Mouse (Mus musculus) bone marrow, adult 2 months (tissue): ENCODE results near the gene Asb2.

ENCODE experiments used
- CTCF ChIP-seq: fragments of 200-500 bp; IDR thresholded peaks from 2 replicates; pipeline ENCODE4 v1.5.1; 2011; ENCODE audit warnings: low read length, control low read depth; ENCODE audit not compliant: control insufficient read depth, insufficient read depth
- POLR2A ChIP-seq: fragments of 200-500 bp; IDR thresholded peaks from 2 replicates; pipeline ENCODE4 v1.6.1; 2011; ENCODE audit warnings: low read depth, mild to moderate bottlenecking, control low read depth, low read length, borderline replicate concordance; ENCODE audit not compliant: control insufficient read depth

DNA sequence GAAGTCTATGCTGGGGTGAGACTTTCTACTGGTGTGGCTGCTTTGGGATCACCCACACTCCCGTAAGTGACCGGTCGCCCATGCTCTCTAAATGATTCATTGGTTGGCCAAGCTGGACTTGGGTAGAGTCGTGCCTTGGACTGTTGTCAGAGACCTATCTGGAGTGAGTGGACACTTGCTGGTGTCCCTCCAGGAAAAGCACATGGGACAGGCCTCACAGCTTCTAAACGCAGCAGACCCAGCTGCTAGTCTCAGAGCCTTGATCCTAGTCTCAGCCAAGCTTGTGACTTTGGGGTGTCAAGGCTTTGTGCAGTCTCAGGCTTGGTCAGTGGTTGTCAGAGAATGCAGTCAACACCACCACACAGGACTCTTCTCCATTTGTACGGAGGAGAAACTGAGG lies 3.1 kb downstream of the Asb2 start:
- TF ChIP-seq CTCF (no peak), POLR2A (no peak)
